Mouse (Mus musculus): Measurements from ENCODE around the gene Gipc2.

GRCm38 (mm10) chr3:152133621-152134020 is 32.4 kb downstream of the Gipc2 start:
- TF ChIP-seq CTCF (IDR thresholded peaks at IDR 0.05; ENCODE audit: insufficient read depth, low read length) (no peak), POLR2A (IDR thresholded peaks at IDR 0.05; ENCODE audit: borderline replicate concordance, extremely low read depth, low read depth, low read length) (no peak)
